Mouse (Mus musculus): Measurements from ENCODE around the gene Trim75. TPM values are rescaled to one million over a fixed set of nuclear protein-coding genes. Genes with fewer than 3 reads are reported as not detected.
A peak's percentile ranks its signal among the peaks of the same experiment; 100 is the strongest.

Gene Trim75
- polyA plus RNA-seq, 1 experiment from 2014 or later, result not detected

DNA sequence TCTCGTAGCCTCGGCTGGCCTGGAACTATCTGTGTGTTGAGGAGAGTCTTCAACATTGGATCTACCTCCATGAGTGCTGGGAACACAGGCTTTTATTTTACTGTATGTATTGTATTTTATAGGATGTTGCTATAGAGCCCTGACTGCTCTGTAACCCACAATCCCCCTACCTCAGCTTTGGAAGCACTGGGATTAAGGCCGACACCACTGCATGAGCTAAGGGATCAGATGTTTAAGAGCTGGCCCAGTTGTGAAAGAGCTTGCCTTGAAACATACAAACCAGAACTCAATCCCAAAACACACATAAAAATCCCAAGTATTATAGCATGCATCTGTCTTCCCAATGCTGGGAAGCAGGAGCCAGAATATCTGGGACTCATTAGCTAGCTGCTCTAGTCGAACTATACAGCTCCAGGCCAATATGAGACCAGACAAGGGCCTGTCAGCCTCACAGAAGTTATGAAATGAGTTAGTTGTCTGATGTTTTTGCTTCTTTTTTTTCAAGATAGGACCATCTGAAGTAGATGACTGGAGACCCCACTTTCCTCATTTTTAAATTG, 11.3 kb upstream of the Trim75 start:
- Histone ChIP-seq H3K4me2 (no peak overlapping the region), H3K9ac (no peak overlapping the region), H3K4me1 (replicated peaks) (no peaks in the 10 kb centered on the region), H3K9me3 (replicated peaks) (no peaks in the 10 kb centered on the region), H3K27ac (replicated peaks) (no peak overlapping the region), H3K36me3 (replicated peaks) (no peaks in the 10 kb centered on the region), H3K27me3 (no peaks in the 10 kb centered on the region), H3K4me3 (replicated peaks) (no peak overlapping the region)
- 73% methylated on average over 4 of the region's 4 CpGs for WGBS (ENCODE audit: insufficient replicate concordance)
- ATAC-seq (ENCODE audit: insufficient read depth), result no peak

DNA sequence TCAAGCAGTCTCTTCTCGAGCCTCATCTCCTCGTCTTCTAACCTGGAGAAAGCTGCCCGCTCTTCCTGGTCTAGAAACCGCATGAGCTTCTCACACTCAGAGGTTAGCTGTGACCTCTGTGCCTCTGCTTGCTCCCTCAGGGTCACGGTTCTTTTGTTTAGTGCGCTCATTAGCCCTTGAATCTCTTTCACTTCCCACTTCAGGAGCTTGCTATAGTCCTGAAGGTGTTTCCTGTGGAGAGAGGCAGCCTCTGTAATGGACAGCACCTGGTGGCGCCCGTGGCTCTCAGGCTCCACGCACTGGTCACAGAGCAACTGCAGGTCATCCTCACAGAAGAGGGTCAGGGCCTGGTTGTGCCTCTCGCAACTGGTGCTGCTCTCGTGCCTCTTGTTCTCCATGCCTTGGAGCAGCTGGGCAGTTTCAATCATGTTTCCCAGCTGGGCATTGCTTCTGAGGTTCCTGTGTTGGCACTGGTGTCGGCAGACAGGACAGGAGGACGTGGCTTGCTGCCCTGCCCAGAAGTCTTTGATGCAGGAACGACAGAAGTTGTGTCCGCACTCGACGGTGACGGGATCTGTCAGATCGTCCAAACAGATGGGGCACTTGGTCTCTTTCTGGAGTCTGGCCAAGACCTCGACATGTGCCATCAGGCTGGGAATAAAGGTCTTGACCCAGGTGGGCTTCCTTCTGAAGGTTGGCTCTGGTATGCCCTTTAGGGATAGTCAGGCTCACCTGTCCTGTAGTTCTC, 4.3 kb downstream of the Trim75 start:
- ATAC-seq (ENCODE audit: insufficient read depth), result no peak
- Histone ChIP-seq H3K4me2 (no peak overlapping the region), H3K4me3 (replicated peaks) (no peak overlapping the region), H3K9me3 (replicated peaks) (no peaks in the 10 kb centered on the region), H3K27ac (replicated peaks) (no peak overlapping the region), H3K27me3 (no peaks in the 10 kb centered on the region), H3K9ac (no peak overlapping the region), H3K36me3 (replicated peaks) (no peaks in the 10 kb centered on the region), H3K4me1 (replicated peaks) (no peaks in the 10 kb centered on the region)
- 63% methylated on average over 20 of the region's 20 CpGs for WGBS (ENCODE audit: insufficient replicate concordance)

DNA sequence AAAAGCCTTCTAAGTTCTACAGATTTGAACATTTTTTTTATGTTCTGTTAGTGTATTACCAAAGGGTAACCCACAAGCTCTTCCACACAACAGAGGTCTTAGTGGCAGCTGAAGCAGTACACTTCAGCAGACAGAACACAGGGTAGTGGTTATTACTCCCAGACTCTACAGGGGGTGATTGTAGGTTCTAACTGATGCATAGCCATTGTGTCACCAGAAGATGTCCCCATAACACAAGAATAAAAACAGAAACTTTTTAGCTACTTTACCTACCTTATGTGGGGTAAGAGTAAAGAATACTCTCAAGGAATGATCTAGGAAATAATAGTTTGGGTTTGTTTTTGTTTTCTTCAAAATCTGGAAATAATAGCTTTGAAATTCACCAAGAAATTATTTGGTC, 24.8 kb downstream of the Trim75 start:
- Histone ChIP-seq H3K36me3 (replicated peaks) (peaks cover 12% of the 10 kb centered on the region), H3K4me3 (replicated peaks) (no peak overlapping the region), H3K27me3 (no peaks in the 10 kb centered on the region), H3K4me2 (no peak overlapping the region), H3K27ac (replicated peaks) (no peak overlapping the region), H3K9ac (no peak overlapping the region), H3K9me3 (replicated peaks) (no peaks in the 10 kb centered on the region), H3K4me1 (replicated peaks) (no peaks in the 10 kb centered on the region)
- no peak for ATAC-seq (ENCODE audit: insufficient read depth)

DNA sequence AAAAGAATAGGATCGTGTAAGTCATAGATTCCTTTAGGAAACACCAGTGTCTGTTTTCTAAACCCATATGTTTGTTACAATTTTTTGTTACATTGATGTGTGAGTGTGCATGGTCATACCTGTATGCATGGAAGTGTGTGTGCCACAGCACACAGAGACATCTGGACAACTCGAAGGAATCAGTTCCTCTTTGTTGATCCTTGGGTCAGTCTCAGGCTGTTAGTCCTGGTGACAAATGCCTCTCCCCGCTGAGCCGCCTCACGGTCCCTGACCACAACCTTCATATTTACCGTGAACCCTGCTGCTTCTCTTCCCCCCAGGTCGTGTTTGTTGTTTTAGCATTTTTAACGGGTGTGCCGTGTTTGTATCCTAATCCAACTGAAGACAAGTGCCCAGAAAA, 28.6 kb downstream of the Trim75 start:
- peaks cover 9% of the 10 kb centered on the region for H3K36me3 ChIP-seq (replicated peaks)
- WGBS (ENCODE audit: insufficient replicate concordance), result 70% methylated on average over 9 of the region's 9 CpGs

DNA sequence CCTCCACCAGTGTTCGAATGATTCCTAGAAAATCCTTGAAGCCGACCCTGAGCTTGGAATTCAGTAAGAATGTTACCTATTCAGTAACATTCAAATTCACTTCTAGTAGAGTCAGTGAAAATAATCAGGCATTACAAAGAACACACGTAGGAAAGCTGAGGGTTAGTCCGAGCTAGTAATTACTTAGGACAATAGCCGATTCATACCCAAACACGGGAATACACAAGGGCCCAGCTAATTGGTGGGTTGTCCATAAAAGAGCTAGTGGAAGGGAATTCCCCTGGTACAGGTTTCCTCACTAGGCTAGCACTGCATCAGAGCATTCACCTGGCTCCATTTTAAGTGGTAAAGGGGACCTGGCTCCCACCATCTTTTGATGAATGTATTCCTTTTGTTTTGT, 35.5 kb downstream of the Trim75 start:
- Histone ChIP-seq H3K4me2 (no peak overlapping the region), H3K36me3 (replicated peaks) (no peaks in the 10 kb centered on the region), H3K4me1 (replicated peaks) (peaks cover 8% of the 10 kb centered on the region; the same call in 1 of the 2 replicates), H3K27me3 (no peaks in the 10 kb centered on the region), H3K9ac (no peak overlapping the region), H3K9me3 (replicated peaks) (no peaks in the 10 kb centered on the region), H3K27ac (replicated peaks) (no peak overlapping the region), H3K4me3 (replicated peaks) (no peak overlapping the region)
- 81% methylated on average over 6 of the region's 6 CpGs for WGBS (ENCODE audit: insufficient replicate concordance)
- ATAC-seq (ENCODE audit: insufficient read depth), result no peak

More for the DNA sequence above, 28.6 kb downstream of the Trim75 start:
- Histone ChIP-seq H3K4me2 (no peak overlapping the region), H3K9me3 (replicated peaks) (no peaks in the 10 kb centered on the region), H3K4me3 (replicated peaks) (no peak overlapping the region), H3K27ac (replicated peaks) (no peak overlapping the region), H3K9ac (no peak overlapping the region), H3K27me3 (no peaks in the 10 kb centered on the region), H3K4me1 (replicated peaks) (no peaks in the 10 kb centered on the region)
- ATAC-seq (ENCODE audit: insufficient read depth), result no peak

DNA sequence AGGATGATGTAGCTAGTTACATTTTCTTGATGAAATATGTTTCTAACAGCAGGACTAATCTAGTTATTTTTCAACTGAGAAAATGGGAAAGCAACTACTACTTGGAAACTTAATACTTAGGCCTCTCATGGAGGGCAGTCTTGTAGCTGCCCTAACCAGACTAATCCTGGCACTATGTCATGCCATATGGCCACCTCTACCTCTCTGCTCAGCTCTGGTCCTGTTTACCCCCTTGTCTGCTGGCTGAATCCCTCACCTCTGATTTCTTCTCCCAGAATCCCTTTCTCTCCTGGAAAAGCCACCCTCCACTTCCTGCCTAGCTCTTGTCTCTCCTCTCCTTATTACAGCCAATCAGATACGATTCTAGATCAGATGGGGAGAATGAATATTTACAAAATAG, 39.3 kb downstream of the Trim75 start:
- H3K27me3 ChIP-seq, result peaks cover 3% of the 10 kb centered on the region; the same call in 1 of the 2 replicates
- no peak overlapping the region for H3K4me2 ChIP-seq
- H3K9me3 ChIP-seq (replicated peaks), result no peaks in the 10 kb centered on the region
- WGBS (ENCODE audit: insufficient replicate concordance), result 73% methylated on average over 1 of the region's 1 CpGs
- no peaks in the 10 kb centered on the region for H3K36me3 ChIP-seq (replicated peaks)
- peaks cover 19% of the 10 kb centered on the region for H3K4me1 ChIP-seq (replicated peaks)
- no peak overlapping the region for H3K9ac ChIP-seq
- no peak overlapping the region for H3K4me3 ChIP-seq (replicated peaks)
- H3K27ac ChIP-seq (replicated peaks), result no peak overlapping the region
- no peak for ATAC-seq (ENCODE audit: insufficient read depth)

DNA sequence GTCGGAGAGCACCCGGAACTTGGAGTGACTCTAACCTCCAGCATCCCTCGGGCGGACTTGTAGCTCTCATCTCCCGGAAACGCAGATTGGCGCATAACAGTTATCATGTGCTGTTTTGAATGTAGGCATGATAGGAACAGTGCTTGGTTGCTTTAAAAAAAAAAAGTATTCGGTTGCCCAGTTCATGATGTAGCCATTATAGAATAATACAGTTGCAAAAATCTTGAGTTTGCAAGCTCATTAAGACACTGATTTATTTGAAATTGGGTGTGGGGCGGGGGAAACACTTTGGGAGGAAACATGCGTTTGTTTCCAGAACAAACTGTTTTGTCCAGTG, 40.0 kb downstream of the Trim75 start:
- peaks cover 10% of the 10 kb centered on the region; the same call in 1 of the 2 replicates for H3K27me3 ChIP-seq
- peak overlapping the region; percentile 83 for H3K27ac ChIP-seq (replicated peaks)
- no peaks in the 10 kb centered on the region for H3K9me3 ChIP-seq (replicated peaks)
- H3K4me2 ChIP-seq, result peak overlapping the region; percentile 90
- ATAC-seq (ENCODE audit: insufficient read depth), result no peak
- peaks cover 19% of the 10 kb centered on the region for H3K4me1 ChIP-seq (replicated peaks)
- WGBS (ENCODE audit: insufficient replicate concordance), result 8% methylated on average over 10 of the region's 10 CpGs
- peak overlapping the region; percentile 75 for H3K4me3 ChIP-seq (replicated peaks)
- peak overlapping the region; percentile 64 for H3K9ac ChIP-seq
- H3K36me3 ChIP-seq (replicated peaks), result no peaks in the 10 kb centered on the region

DNA sequence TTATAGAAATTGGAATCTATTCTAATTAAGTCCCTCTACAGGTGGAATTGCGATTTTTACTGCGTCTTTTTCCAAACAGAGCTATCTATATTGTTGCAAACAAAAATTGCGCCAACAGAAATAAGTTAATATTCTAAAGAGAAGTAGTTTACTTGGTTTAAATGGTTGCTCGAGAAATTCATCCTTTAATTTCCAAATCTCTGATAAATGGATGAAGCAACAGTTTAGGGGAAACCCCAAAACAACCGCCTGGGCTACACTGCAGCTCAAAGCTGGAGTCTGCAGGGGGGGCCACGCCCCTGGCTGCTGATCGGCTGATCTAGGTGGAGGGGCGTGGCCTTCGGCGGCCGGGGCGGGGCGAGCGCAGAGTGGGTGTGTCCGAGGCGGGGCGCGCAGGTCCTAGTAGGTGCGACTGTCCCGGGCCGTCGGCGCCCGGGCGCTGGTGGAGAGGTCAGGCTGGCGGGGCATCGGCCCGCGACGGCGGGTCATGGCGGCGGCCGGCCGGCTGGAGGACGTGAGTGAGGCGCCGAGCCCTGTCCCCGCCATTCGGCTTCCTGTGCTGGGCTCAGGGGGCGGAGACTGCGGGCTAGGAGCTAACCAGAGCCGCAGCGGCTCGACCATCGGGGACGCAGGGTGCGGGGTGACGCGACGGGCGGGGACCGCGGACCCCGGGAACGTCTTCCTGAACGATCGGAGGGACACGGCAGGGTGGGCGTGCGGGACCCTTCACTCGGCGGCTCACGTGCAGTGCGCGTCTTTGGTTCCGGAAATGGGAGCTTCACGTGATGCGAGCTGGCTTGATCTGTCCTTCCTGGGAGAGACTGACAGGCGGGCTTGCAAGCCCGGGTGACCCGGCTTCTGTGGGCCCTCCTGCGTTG, 40.6 kb downstream of the Trim75 start, which contains the start of gene Tmem192:
Gene Tmem192, plus strand, starts transcription at position 366 of the 878 bp plus-strand sequence.
- peak within 1 kb of the TSS; percentile 90 for H3K4me2 ChIP-seq
- H3K9ac ChIP-seq, result peak within 1 kb of the TSS; percentile 64
- peaks cover 19% of the 10 kb centered on the region for H3K4me1 ChIP-seq (replicated peaks)
- H3K27me3 ChIP-seq, result peaks cover 15% of the 10 kb centered on the region; the same call in 1 of the 2 replicates
- peak within 1 kb of the TSS; percentile 75 for H3K4me3 ChIP-seq (replicated peaks)
- no peaks in the 10 kb centered on the region for H3K36me3 ChIP-seq (replicated peaks)
- H3K9me3 ChIP-seq (replicated peaks), result no peaks in the 10 kb centered on the region
- WGBS (ENCODE audit: insufficient replicate concordance), result 1% methylated on average over 73 of the region's 73 CpGs
- peak within 1 kb of the TSS; percentile 83 for H3K27ac ChIP-seq (replicated peaks)
- peak; percentile 94 for ATAC-seq (ENCODE audit: insufficient read depth)

DNA sequence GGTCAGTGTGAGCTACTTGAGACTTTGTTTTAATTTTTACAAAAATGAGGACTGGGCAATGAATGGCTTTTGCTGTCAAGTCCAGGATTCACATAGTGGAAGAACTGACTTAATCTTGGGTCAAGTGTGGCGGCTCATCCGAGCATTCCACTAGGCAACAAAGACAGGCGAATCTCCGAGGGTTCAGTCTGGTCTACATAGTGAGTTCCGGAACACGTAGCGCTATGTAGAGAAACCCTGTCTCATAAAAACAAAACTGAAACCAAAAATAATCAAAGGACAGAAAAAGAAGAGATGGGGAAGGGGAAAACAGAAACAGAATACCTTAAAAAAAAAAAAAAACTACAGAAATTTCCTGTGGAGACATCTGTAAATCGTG, 41.2 kb downstream of the Trim75 start:
- Histone ChIP-seq H3K27me3 (peaks cover 15% of the 10 kb centered on the region; the same call in 1 of the 2 replicates), H3K4me3 (replicated peaks) (peak overlapping the region; percentile 75), H3K9ac (no peak overlapping the region), H3K27ac (replicated peaks) (no peak overlapping the region), H3K4me1 (replicated peaks) (peaks cover 19% of the 10 kb centered on the region), H3K36me3 (replicated peaks) (no peaks in the 10 kb centered on the region), H3K4me2 (peak overlapping the region; percentile 90), H3K9me3 (replicated peaks) (no peaks in the 10 kb centered on the region)
- no peak for ATAC-seq (ENCODE audit: insufficient read depth)
- WGBS (ENCODE audit: insufficient replicate concordance), result 32% methylated on average over 8 of the region's 8 CpGs

DNA sequence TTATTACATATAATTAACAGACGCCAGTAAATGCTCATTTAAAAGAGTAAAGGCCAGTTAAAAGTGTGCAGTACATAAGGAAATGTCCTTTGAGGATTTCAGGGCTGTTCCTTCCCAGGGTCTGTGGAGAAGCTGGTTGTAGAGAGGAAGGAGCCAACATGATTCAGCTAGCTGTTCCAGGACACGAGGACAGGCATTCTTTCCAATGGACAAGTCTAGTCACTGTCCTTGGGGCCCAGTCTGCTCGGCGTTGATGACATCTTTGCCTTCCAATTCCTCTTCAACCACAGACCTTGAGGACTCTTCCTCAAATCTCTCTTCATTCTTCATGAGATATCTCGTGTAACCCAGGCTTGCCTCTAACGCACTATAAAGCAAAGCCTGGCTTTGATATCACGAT, 42.0 kb downstream of the Trim75 start:
- Histone ChIP-seq H3K4me2 (0 out of 2 replicates have a peak overlapping the region, but pooled peaks have one; percentile 90), H3K27ac (replicated peaks) (no peak overlapping the region), H3K9ac (no peak overlapping the region), H3K36me3 (replicated peaks) (no peaks in the 10 kb centered on the region), H3K9me3 (replicated peaks) (no peaks in the 10 kb centered on the region), H3K4me3 (replicated peaks) (no peak overlapping the region), H3K27me3 (peaks cover 15% of the 10 kb centered on the region; the same call in 1 of the 2 replicates), H3K4me1 (replicated peaks) (peaks cover 19% of the 10 kb centered on the region)
- 34% methylated on average over 7 of the region's 7 CpGs for WGBS (ENCODE audit: insufficient replicate concordance)
- ATAC-seq (ENCODE audit: insufficient read depth), result no peak

DNA sequence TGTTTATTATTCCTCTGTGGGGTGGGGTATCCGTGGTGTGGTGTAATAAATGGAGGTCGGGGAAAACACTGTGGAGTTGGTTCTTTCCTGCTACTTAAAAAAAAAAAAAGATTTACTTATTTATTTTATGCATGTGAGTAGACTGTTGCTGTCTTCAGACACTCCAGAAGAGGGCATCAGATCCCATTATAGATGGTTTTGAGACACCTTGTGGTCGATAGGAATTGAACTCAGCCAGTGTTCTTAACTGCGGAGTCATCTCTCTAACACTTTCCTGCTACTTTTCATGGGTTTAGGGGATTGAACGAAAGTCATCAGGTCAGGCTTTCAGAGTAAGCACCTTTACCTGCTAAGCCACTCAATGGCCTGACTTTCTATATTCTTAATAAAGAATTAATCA, 42.8 kb downstream of the Trim75 start:
- Histone ChIP-seq H3K4me3 (replicated peaks) (no peak overlapping the region), H3K4me2 (no peak overlapping the region), H3K27ac (replicated peaks) (no peak overlapping the region), H3K9me3 (replicated peaks) (no peaks in the 10 kb centered on the region), H3K4me1 (replicated peaks) (peaks cover 19% of the 10 kb centered on the region), H3K27me3 (peaks cover 15% of the 10 kb centered on the region; the same call in 1 of the 2 replicates), H3K36me3 (replicated peaks) (no peaks in the 10 kb centered on the region), H3K9ac (no peak overlapping the region)
- WGBS (ENCODE audit: insufficient replicate concordance), result 19% methylated on average over 5 of the region's 5 CpGs
- ATAC-seq (ENCODE audit: insufficient read depth), result no peak
